Mouse (Mus musculus): ENCODE measurements around the gene Lbhd2.

The Lbhd2 gene

DNA sequence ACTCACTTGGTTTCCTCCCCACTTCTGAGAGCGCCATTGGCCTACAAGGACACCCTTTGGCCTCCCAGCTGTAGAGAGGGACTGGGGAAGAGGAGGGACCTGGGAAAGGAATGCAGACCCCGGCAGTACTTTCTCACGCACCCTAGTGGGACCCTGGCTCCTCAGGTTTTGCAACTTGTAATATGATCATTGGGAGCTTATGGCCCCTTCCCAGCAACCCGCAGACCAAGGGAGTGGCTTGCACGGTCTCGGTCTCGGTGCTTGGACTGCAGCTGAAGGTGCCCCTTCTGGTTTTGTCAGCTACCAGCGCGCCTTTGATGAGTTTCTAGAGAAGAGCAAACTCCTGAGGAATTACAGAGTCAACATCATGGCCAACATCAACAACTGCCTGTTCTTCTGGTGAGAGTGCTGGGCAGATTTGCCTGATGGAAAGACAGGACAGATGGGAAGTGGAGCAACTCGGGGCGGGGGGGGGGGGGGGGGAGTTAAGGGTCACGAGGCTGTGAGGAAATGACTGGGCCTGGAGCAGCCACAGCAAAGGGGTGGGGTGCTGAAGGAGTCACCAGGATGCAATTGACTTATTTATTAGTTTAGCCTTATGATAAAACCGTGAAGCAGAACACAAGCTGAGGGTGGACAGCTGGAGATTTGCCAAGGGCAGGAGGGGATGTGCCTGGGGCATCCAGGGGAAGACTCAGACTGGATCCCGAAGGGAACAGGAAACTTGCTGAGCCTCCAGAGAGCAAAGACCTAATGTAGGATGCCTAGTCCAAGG lies 42.5 kb downstream of the Lbhd2 start:
- peak; percentile 86 for DNase-seq

DNA sequence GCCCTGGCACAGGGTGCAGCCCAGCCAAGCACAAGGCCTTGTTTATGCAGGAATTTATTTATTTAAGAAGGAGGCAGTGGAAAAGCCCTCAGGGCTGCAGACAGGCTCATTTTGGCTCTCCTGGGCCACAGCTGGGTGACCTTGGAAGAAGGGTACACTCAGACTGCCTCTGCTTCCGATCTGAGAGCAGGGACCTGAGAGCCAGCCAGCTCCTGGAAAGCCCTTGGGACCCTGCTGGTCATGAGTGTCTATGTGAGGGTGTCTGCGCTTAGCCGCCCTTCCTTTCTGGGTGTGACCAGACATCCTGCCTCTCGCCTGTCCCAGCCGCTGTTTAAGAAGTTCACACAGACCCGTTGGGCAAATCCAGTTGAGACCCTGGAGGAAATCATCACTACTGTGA lies 43.8 kb downstream of the Lbhd2 start:
- DNase-seq, result peak; percentile 88

DNA sequence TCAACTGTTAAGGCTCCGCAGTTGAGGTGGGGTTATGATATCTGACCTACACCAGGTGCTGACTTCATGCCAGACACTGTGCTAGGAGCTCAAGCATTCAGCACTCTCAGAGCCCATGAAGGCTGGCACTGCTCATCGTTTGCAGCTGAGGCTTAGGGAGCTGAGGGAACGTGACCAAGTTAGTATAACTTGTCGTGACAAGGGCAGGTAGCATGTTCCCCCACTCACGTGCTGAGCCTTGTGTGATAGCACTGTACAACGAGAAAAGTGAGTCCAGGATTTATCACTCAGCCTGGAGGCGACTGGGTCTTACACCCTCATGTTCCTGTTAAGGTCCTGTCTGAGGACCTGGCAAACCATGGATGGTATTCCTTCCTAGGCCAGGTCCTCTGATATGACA lies 45.0 kb downstream of the Lbhd2 start:
- DNase-seq, result no peak

DNA sequence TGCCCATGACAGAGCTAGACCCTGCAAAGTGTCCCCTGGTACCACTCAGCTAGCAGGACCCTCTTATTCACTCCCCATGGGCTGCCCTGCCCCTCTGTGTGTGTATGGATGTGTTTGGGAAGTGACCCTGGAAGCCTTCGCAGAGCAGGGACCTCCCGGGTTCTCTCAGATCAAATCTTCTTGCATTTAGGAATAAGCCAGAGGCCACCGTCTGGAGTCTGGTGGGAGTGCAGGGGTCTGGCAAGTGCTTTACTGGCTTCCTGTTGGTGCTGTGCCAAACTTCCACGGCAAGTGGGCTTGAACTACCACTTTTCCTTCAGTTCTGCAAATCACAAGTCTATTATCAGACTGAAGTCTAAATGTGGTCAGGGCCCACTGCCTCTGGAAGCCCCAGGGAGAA lies 47.4 kb downstream of the Lbhd2 start:
- no peak for DNase-seq

DNA sequence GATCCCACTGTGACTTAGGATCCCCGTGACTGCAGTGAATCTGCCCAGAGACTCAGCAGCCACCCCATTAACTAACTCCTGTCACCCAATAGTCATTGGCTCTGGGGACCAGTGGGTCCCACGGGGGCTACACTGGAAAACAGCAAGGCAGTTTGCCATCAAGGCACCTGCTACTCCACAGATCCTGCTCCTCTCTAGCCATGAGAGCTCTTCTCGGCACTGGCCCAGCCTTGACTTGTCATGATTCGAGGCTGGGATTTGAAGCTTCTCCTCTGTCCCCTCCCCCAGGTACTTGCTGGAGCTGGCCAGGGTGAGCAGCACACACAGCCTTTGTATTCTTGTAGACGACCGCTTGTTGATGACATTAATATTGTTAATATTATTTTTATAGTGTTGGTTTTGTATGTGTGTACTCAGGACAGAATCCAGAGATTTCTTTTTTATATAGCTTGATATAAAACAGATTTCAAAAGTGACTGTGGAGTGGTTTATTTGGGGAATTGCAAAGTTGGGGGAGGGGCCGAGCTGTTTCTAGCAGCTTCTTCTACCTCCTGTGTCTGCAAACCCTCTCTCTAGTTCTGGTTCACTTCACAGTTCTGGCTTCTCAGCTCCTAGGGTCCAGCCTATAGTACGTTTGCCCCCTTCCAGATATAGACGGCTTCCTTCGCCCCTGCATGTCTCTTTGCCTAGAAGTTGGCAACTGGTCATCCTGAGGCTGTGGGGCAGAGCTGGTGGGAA lies 48.1 kb downstream of the Lbhd2 start:
- no peak for DNase-seq

DNA sequence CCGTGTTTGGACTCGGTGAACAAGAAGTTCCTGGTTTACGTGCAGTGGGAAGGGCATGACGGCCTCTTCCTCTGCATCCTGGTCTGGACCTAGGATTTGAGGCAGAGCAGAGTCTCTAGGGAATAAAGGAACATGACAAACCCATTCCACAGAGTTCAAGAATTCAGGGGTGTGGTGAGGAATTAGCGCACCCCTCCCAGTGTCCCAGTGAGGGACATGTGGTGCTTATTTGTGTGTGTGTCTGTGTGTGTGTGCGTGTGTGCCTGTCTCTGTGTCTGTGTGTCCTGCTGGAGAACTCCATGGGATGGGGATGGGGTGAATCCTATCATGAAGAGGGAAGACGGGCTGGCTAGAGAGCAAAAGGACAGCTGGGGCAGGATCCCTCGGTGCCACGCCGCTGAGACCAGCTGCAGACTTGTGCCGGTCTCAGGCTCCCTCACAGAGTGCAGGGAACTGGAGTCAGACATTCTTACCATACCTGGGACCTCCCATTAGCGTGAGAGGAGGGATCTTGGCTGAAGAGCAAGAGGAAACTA lies 48.8 kb downstream of the Lbhd2 start:
- DNase-seq, result no peak

DNA sequence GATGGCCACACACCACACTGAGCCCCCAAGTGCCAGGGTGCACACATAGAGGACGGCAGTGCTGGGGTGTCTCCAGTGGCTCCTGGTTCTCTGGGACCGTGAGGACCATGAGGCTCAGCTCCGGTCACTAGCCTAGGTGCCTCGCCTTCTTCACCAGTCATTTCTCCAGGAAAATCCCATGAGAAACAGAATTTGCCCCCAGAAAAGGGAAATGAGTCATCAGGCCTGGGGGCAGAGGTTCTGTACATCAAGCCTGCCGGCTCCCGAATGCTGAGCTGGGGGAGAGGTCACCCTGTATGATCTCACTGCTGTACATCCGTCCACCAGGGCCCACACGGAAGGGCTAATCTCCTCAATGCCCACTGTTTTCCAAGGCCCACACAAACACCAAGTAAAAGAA lies 49.3 kb downstream of the Lbhd2 start:
- no peak for DNase-seq

DNA sequence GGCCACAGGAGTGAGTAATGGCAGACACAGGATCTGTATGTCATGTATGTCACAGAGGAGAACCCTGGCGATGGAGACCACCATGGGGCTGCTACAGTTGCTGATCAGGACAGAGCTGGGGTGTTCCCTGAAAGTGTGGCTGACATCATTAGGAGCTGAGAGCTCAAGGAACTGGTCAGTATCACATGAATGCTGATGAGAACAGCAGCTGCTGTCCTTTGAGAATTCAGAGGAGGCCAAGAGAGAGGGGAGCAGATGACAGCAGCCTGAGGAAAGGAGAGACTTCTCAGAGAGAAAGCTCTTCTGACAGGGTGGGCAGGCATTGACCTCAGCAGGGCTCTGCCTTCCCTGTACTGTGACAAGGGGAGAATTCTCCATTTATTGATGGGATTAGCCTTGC lies 51.1 kb downstream of the Lbhd2 start:
- DNase-seq, result no peak
